Mouse (Mus musculus) adrenal gland, adult 2 months (tissue): Measurements from ENCODE around the gene Osmr. TPM values are rescaled to one million over a fixed set of nuclear protein-coding genes. Genes with fewer than 3 reads are reported as not detected.
A peak's percentile ranks its signal among the peaks of the same experiment; 100 is the strongest.

ENCODE experiments used
- DNase-seq: peaks from one replicate; pipeline ENCODE4 v3.0.0; 2021
- long read RNA-seq: library from polyadenylated mRNA; stranded (forward); transcript quantifications from one replicate; pipeline ENCODE4 v2.0.0, GENCODE M21; 2021
- polyA plus RNA-seq: library from polyadenylated mRNA; depleted of rRNA; stranded (reverse); fragments of >200 nt; gene quantifications from 2 replicates; pipeline ENCODE4 v1.2.3, GENCODE M21; 2012; rRNA removed
- total RNA-seq, 2 experiments: library from RNA; stranded (reverse); gene quantifications; 2 replicates each; pipeline ENCODE4 v1.2.3; 2021

Osmr gene
- total RNA-seq: 1 to 10 TPM; 5.9 to 9.4 TPM
- 1.2 and 1.5 TPM in 2 replicates for polyA plus RNA-seq
- long read RNA-seq, full-length matches to known transcripts: 1 of 1 reads
- long read RNA-seq, partial matches to known transcripts: 0 of 1 reads
- long read RNA-seq, other reads (novel, unspliced or antisense): 0 of 1 reads

GRCm38 (mm10) chr15:6874601-6875019 lies at the start of gene Osmr:
Osmr (minus strand) TSS chr15:6874969.
- DNase-seq: no peak

GRCm38 (mm10) chr15:6919406-6919805 lies 44.6 kb upstream of the Osmr start:
- no peak for DNase-seq

- no peak for DNase-seq
Measured at GRCm38 (mm10) chr15:6914163-6914562, 39.4 kb upstream of the Osmr start.

- peak; percentile 89 for DNase-seq
Measured at GRCm38 (mm10) chr15:6909669-6910068, 34.9 kb upstream of the Osmr start.

GRCm38 (mm10) chr15:6909084-6909483 lies 34.3 kb upstream of the Osmr start:
- no peak for DNase-seq

GRCm38 (mm10) chr15:6908601-6909000 lies 33.8 kb upstream of the Osmr start:
- no peak for DNase-seq

- no peak for DNase-seq
Measured at GRCm38 (mm10) chr15:6906260-6907047, 31.7 kb upstream of the Osmr start.

- DNase-seq: no peak
Measured at GRCm38 (mm10) chr15:6905726-6906125, 31.0 kb upstream of the Osmr start.

GRCm38 (mm10) chr15:6903286-6903975 lies 28.7 kb upstream of the Osmr start:
- no peak for DNase-seq

GRCm38 (mm10) chr15:6901982-6902639 lies 27.3 kb upstream of the Osmr start:
- no peak for DNase-seq

- no peak for DNase-seq
Measured at GRCm38 (mm10) chr15:6901236-6901635, 26.5 kb upstream of the Osmr start.

GRCm38 (mm10) chr15:6884260-6884659 lies 9.5 kb upstream of the Osmr start:
- DNase-seq: no peak

- DNase-seq: peak; percentile 64
Measured at GRCm38 (mm10) chr15:6883816-6884215, 9.0 kb upstream of the Osmr start.

- DNase-seq: peak; percentile 80
Measured at GRCm38 (mm10) chr15:6883091-6883490, 8.3 kb upstream of the Osmr start.

- DNase-seq: peak; percentile 40
Measured at GRCm38 (mm10) chr15:6882180-6882579, 7.4 kb upstream of the Osmr start.

- no peak for DNase-seq
Measured at GRCm38 (mm10) chr15:6881211-6881610, 6.4 kb upstream of the Osmr start.

- peak; percentile 88 for DNase-seq
Measured at GRCm38 (mm10) chr15:6873807-6874600, 765 bp downstream of the Osmr start.

GRCm38 (mm10) chr15:6873154-6873806 lies 1.5 kb downstream of the Osmr start:
- no peak for DNase-seq

- no peak for DNase-seq
Measured at GRCm38 (mm10) chr15:6871621-6872359, 3.0 kb downstream of the Osmr start.

GRCm38 (mm10) chr15:6866888-6867287 lies 7.9 kb downstream of the Osmr start:
- no peak for DNase-seq
